Mouse (Mus musculus): ENCODE results near the gene Fam186b.

Gene Fam186b

DNA sequence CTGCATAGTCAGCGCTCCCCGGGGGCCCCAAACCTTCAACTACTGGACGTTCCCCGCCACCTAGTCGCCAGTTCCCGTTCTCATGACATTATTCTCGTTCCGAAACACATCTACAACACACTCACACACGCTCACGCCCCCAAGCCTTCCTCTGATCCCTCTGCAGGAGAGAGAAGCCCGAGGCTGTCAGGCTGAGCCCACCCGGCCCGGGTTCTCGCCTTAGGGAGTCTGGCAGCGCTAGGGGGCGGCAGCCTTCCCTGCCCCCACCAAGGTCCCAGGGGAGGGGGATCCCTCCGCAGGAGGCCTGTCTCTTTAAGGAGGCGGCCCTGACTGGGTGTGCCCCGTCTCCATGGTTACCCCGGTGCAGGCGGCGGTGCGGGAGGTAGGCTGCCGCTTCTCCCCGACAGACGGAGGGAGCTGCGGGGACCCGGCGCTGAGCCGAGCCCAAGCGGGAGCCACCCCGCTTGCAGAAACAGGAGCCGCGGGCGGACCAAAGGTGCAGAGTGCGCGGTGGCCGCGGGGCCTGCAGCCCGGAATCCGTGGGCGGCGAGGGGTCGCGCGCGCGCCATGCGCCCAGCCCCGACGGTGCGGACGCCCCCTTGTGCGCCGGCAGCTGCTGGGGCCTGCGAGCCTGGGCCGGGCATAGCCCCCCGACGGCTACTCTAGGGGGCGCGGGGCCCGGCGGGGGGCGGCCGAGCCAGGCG, 71.3 kb downstream of the Fam186b start, which contains the start of gene Kcnh3:
TSS of gene Kcnh3 (plus strand) at position 654 of the 704 bp plus-strand sequence.
- no peak for TF ChIP-seq GATA4 (IDR thresholded peaks at IDR 0.05; ENCODE audit: insufficient replicate concordance, low read length)

DNA sequence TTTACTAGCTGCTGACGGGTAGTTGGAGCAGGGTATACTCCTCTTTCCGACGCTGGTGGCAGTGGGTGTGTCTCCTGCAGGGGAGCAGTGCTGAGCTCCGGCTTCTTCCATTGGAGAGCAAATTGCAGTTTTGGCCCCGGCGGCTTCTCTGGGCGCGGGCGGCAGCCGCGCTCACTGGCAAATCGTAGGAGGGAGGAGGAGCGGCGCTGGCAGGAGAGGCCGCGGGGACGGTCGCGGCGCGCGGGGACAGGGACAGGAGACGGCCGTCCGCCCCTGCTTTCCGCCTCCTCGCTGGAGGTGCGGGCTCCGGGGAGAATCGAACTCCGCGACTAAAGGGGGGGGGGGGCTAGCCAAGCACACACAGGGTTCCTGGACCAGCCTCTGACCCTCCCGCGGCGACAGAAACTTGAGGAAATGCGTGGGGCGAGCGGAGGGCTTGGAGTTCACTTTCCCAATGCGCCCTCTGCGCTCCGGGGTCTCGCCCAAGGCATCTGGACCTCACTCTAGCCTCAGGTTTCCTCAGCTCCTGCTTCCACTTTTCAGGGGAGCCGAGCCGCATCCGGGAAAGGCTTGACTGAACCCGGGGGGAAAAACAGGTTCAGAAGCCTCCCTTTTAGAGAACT, 72.0 kb downstream of the Fam186b start:
- TF ChIP-seq GATA4 (IDR thresholded peaks at IDR 0.05; ENCODE audit: insufficient replicate concordance, low read length) = no peak

DNA sequence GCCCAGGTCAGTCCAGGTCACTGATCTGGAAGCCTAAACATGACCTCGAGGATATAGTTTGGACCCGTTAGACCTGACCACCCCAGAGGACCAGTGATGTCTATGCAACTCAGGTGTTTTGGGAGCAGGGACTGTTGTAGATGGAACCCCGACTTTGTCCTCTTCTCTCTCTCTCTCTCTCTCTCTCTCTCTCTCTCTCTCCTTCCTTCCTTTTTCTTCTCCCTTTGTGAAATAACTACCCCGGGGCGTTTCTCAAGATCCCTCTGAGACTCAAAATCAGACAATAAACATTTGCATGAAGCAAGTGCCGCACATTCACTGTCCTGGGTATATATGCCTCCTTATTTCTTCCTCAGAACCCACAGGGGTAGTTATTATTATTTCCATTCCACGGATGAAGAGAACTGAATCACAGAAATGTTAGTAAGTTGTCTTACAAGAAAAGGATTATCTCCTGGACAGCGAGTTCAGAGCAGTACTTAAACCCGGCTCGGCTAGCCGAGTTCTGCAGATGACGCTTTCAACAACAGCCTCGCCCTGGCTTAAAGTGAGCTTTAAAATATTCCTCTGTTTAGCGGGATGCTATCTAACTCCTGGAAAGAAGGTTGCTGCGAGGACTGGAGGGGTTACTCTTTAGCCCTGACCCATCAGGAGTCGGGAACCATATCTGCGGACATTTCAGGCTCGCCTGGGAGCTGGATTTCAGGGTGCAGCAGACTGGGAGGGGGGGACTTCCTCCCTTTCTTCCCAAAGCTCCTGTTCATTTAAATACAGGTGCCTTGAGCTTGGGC, 72.7 kb downstream of the Fam186b start:
- TF ChIP-seq GATA4 (IDR thresholded peaks at IDR 0.05; ENCODE audit: insufficient replicate concordance, low read length) = no peak

DNA sequence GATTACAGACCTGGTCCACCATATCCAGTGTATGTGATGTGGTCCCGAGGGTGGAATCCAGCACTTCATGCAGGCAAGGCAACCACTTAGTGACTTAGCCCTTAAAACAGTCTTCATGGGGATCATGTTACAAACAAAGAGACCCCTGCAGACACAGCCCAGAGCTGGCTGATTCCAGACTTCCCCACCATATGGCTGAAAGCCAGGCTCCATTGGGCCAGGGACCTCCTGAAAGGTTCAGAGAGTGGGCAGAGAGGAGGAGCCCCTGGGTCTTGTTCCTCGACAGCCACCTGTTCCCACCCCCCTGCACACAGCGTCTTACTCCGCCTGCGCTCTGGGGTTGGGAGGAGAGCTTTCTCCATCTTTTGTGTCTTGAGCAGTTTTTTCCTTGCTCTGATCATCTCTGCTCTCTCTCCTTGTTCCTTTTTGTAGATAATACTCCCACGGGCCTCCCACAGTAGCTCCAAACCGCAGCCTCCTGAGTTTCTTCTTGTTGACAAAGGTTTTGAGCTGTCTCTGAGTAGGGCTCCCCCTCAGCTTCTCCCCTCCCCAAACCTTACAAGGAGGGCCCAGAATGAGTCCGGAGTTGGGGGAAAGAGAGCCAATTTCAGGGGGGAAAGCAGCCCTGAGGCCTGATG, 74.3 kb downstream of the Fam186b start:
- TF ChIP-seq GATA4 (IDR thresholded peaks at IDR 0.05; ENCODE audit: insufficient replicate concordance, low read length) = no peak
